Mouse (Mus musculus) MEL (cell line): ENCODE results near the gene Dhx29. TPM values are rescaled to one million over a fixed set of nuclear protein-coding genes. Genes with fewer than 3 reads are reported as not detected.
A peak's percentile ranks its signal among the peaks of the same experiment; 100 is the strongest.

Experiments
- DNase-seq: peaks from one replicate; pipeline ENCODE4 v3.0.0; 2011; ENCODE audit warnings: low read depth, low spot score
- H3K27ac ChIP-seq: 2 replicates; pipeline ENCODE4 v1.5.1; 2012; ENCODE audit warnings: low read depth, mild to moderate bottlenecking, control low read depth, low read length, moderate library complexity; ENCODE audit not compliant: control insufficient read depth
- H3K27me3 ChIP-seq, 2 experiments: fragments of 150-350 bp in 1 of 2; sonication (generic) in 1 of 2; 2 replicates each; pipeline ENCODE4 v1.6.1; 2012; ENCODE audit warnings: low read length in 2 of 2, mild to moderate bottlenecking in 2 of 2, improper control_type of control experiment in 1 of 2, moderate library complexity in 1 of 2; ENCODE audit not compliant: insufficient read depth in 2 of 2, control insufficient read depth in 1 of 2
- H3K36me3 ChIP-seq, 2 experiments: 2 replicates each; pipeline ENCODE4 v1.6.1; 2012 to 2014; ENCODE audit warnings: low read length in 2 of 2, improper control_type of control experiment in 1 of 2, inconsistent platforms in 1 of 2, mild to moderate bottlenecking in 1 of 2; ENCODE audit not compliant: insufficient read depth in 2 of 2, control insufficient read depth in 1 of 2
- H3K4me1 ChIP-seq, 2 experiments: fragments of 150-350 bp in 1 of 2; sonication (generic) in 1 of 2; 2 replicates each; pipeline ENCODE4 v1.6.1; 2012; ENCODE audit warnings: low read length in 2 of 2, improper control_type of control experiment in 1 of 2, mild to moderate bottlenecking in 1 of 2; ENCODE audit not compliant: insufficient read depth in 2 of 2, control insufficient read depth in 1 of 2
- H3K4me3 ChIP-seq, 2 experiments: fragments of 150-350 bp in 1 of 2; sonication (generic) in 1 of 2; 2 replicates each; pipeline ENCODE4 v1.5.1; 2012; ENCODE audit warnings: low read depth in 2 of 2, low read length in 2 of 2, mild to moderate bottlenecking in 2 of 2, moderate library complexity in 2 of 2, control low read depth in 1 of 2, improper control_type of control experiment in 1 of 2; ENCODE audit not compliant: control insufficient read depth in 1 of 2, insufficient read depth in 1 of 2
- H3K79me2 ChIP-seq: 2 replicates; pipeline ENCODE4 v1.6.1; 2012; ENCODE audit warnings: mild to moderate bottlenecking, low read length, moderate library complexity; ENCODE audit not compliant: control insufficient read depth, poor library complexity, insufficient read depth
- H3K9ac ChIP-seq: 2 replicates; pipeline ENCODE4 v1.6.1; 2012; ENCODE audit warnings: low read depth, mild to moderate bottlenecking, control low read depth, low read length, moderate library complexity; ENCODE audit not compliant: control insufficient read depth, poor library complexity, severe bottlenecking
- H3K9me3 ChIP-seq: fragments of 150-350 bp; sonication (generic); replicated peaks from 2 replicates; pipeline ENCODE4 v1.6.1; 2012; ENCODE audit warnings: mild to moderate bottlenecking, low read length, improper control_type of control experiment, moderate library complexity; ENCODE audit not compliant: insufficient read depth
- CHD2 ChIP-seq: IDR thresholded peaks from 2 replicates; pipeline ENCODE4 v1.6.1; 2011; ENCODE audit warnings: low read length, improper control_type of control experiment
- CTCF ChIP-seq, 3 experiments: IDR thresholded peaks in 2 of 3; conservative IDR thresholded peaks in 1 of 3; 2 replicates each; pipeline ENCODE4 v1.5.1; 2011 to 2012; ENCODE audit warnings: low read length in 3 of 3, low read depth in 2 of 3, mild to moderate bottlenecking in 2 of 3, improper control_type of control experiment in 1 of 3, inconsistent platforms in 1 of 3, mixed read lengths in 1 of 3, moderate library complexity in 1 of 3; ENCODE audit not compliant: control insufficient read depth in 1 of 3, insufficient read depth in 1 of 3, poor library complexity in 1 of 3, severe bottlenecking in 1 of 3
- ELF1 ChIP-seq: IDR thresholded peaks from 2 replicates; pipeline ENCODE4 v1.6.1; 2014; ENCODE audit warnings: low read depth, mild to moderate bottlenecking, inconsistent platforms, low read length, improper control_type of control experiment, moderate library complexity
- EP300 ChIP-seq, 2 experiments: IDR thresholded peaks; 2 replicates each; pipeline ENCODE4 v1.6.1; 2011; ENCODE audit warnings: improper control_type of control experiment in 2 of 2, low read length in 2 of 2, low read depth in 1 of 2, mild to moderate bottlenecking in 1 of 2
- ETS1 ChIP-seq: IDR thresholded peaks from 2 replicates; pipeline ENCODE4 v1.6.1; 2012; ENCODE audit warnings: low read depth, mild to moderate bottlenecking, inconsistent platforms, low read length, improper control_type of control experiment, moderate library complexity
- GATA1 ChIP-seq: IDR thresholded peaks from 2 replicates; pipeline ENCODE4 v1.6.1; 2011; ENCODE audit warnings: low read depth, low read length, improper control_type of control experiment
- JUND ChIP-seq: IDR thresholded peaks from 2 replicates; pipeline ENCODE4 v1.6.1; 2011; ENCODE audit warnings: low read depth, mild to moderate bottlenecking, improper control_type of control experiment, low read length
- KAT2A ChIP-seq: conservative IDR thresholded peaks from 2 replicates; pipeline ENCODE4 v1.6.1; 2012; ENCODE audit warnings: low read depth, low read length, improper control_type of control experiment, inconsistent platforms
- MAZ ChIP-seq: IDR thresholded peaks from 2 replicates; pipeline ENCODE4 v1.6.1; 2012; ENCODE audit warnings: low read depth, mild to moderate bottlenecking, inconsistent platforms, low read length, improper control_type of control experiment
- MEF2A ChIP-seq: IDR thresholded peaks from 2 replicates; pipeline ENCODE4 v1.6.1; 2014; ENCODE audit warnings: low read depth, mild to moderate bottlenecking, inconsistent platforms, low read length, improper control_type of control experiment; ENCODE audit not compliant: poor library complexity, insufficient replicate concordance, severe bottlenecking; ENCODE audit errors: extremely low read depth
- POLR2A ChIP-seq, 2 experiments: IDR thresholded peaks; 2 replicates each; pipeline ENCODE4 v1.6.1; 2011 to 2012; ENCODE audit warnings: low read length in 2 of 2, mild to moderate bottlenecking in 2 of 2, control low read depth in 1 of 2, improper control_type of control experiment in 1 of 2, low read depth in 1 of 2, moderate library complexity in 1 of 2; ENCODE audit not compliant: control insufficient read depth in 1 of 2, insufficient read depth in 1 of 2, poor library complexity in 1 of 2
- POLR2AphosphoS5 ChIP-seq: IDR thresholded peaks from 2 replicates; pipeline ENCODE4 v1.6.1; 2012; ENCODE audit warnings: low read depth, borderline replicate concordance, mild to moderate bottlenecking, inconsistent platforms, low read length, moderate library complexity, mixed read lengths
- RAD21 ChIP-seq: IDR thresholded peaks from 2 replicates; pipeline ENCODE4 v1.6.1; 2011; ENCODE audit warnings: mild to moderate bottlenecking, low read depth, low read length, improper control_type of control experiment
- RCOR1 ChIP-seq: IDR thresholded peaks from 2 replicates; pipeline ENCODE4 v1.6.1; 2012; ENCODE audit warnings: low read depth, mild to moderate bottlenecking, inconsistent platforms, low read length, improper control_type of control experiment
- TCF12 ChIP-seq: IDR thresholded peaks from 2 replicates; pipeline ENCODE4 v1.6.1; 2014; ENCODE audit warnings: low read depth, mild to moderate bottlenecking, inconsistent platforms, low read length, improper control_type of control experiment, moderate library complexity
- ZKSCAN1 ChIP-seq: IDR thresholded peaks from 2 replicates; pipeline ENCODE4 v1.6.1; 2012; ENCODE audit warnings: low read depth, mild to moderate bottlenecking, inconsistent platforms, low read length, improper control_type of control experiment, moderate library complexity
- ZNF384 ChIP-seq: IDR thresholded peaks from 2 replicates; pipeline ENCODE4 v1.6.1; 2012; ENCODE audit warnings: low read depth, mild to moderate bottlenecking, inconsistent platforms, low read length, improper control_type of control experiment
- polyA plus RNA-seq, 2 experiments: library from polyadenylated mRNA; stranded (reverse) in 1 of 2; unstranded in 1 of 2; fragments of >175 nt in 1 of 2; fragments of >200 nt in 1 of 2; gene quantifications; 2 replicates each; pipeline versions ENCODE4 v1.2.1 to v1.2.4; 2012; ENCODE audit warnings: low replicate concordance in 2 of 2, low read depth in 1 of 2; ENCODE audit not compliant: insufficient read length in 2 of 2, insufficient read depth in 1 of 2, missing spikeins in 1 of 2
- total RNA-seq: library from RNA; depleted of rRNA; stranded (reverse); fragments of 300-350 nt; gene quantifications from 2 replicates; pipeline ENCODE4 v1.2.3, GENCODE M21; 2012

Gene Dhx29
- total and polyA plus RNA-seq, 3 experiments: 25.3 to 41.2 (median 26.7) TPM

DNA sequence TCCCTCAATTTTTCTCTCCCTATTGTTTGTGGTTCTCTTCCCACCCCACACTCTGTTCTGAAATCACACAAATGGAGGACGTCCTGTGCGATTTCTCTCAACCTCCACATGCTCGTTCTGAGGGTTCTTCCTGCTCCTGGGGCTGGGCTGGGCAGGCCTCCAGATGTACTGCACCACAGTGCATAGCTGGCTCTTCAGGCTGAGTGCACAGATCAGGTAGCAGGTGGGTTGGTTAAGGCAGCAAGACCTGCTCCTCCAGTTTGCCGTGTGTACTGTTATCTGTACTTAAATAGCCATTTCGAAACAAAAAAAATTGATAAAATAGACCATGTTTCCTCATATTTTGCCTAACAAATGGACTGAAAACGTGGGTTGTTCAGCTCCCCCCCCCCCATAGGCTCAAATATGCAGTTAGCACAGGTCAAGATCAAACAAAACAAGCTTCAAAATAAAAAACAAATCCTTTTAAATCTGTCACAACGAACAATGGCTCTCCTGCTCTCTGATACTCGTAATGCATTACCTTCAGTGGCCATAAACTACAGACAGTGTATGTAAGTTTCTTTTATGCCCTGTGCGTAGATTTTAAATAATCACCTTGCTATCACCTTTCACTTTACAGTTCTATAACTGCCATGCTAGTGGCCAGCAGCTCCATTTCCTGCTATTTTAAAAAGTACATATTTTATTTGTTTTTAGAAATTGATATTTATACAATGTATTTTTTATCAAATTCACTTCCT is 73.5 kb downstream of the Dhx29 start:
- no peaks in the 10 kb centered on the region for H3K79me2 ChIP-seq
- H3K27me3 ChIP-seq: peaks cover 0 to 2% of the 10 kb centered on the region in 2 experiments; a peak in 1 of 4 replicates
- H3K4me3 ChIP-seq: no peak overlapping the region
- H3K27ac ChIP-seq: no peak overlapping the region
- H3K9me3 ChIP-seq: no peaks in the 10 kb centered on the region
- DNase-seq: no peak
- H3K36me3 ChIP-seq: no peaks in the 10 kb centered on the region
- TF ChIP-seq RCOR1: no peak
- TF ChIP-seq POLR2A (IDR thresholded peaks at IDR 0.05; ENCODE audit: control insufficient read depth in 1 of 2, insufficient read depth in 1 of 2, low read depth in 1 of 2, low read length in 2 of 2, poor library complexity in 1 of 2): no peak
- no peak for TF ChIP-seq CTCF (IDR thresholded peaks at IDR 0.05 in 2 of 3, conservative IDR thresholded peaks at IDR 0.05 in 1 of 3; ENCODE audit: control insufficient read depth in 1 of 3, insufficient read depth in 1 of 3, low read depth in 2 of 3, low read length in 3 of 3, poor library complexity in 1 of 3, severe bottlenecking in 1 of 3)
- no peak for TF ChIP-seq JUND
- no peak for TF ChIP-seq GATA1
- TF ChIP-seq ETS1: no peak
- no peak for TF ChIP-seq TCF12
- TF ChIP-seq ZKSCAN1: no peak
- TF ChIP-seq MEF2A: no peak
- TF ChIP-seq, all 39 proteins: peak for 0
- Histone ChIP-seq H3K4me1 (no peaks in the 10 kb centered on the region), H3K9ac (no peak overlapping the region)

DNA sequence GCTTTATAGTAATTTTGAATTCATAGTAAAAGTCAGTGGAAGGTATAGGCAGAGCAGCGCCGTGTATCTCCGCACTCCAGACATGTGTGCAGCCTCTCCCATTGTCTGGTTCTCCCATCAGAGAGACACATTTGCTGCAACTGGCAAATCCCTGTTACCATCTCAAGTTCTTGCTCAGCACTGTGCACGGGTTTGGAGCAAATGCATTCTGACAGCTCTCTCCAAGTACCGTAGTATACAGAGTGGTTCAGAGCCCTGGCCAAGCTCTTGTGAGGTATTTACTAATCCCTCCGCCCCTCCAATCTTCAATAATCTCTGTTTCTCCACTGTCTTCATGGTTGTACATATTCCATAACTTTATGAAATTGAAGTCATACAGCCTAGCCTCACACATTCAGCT is 85.4 kb downstream of the Dhx29 start:
- H3K4me1 ChIP-seq: 0 out of 4 replicates have a peak, but pooled peaks cover 0 to 3% of the 10 kb centered on the region in 2 experiments
- H3K27me3 ChIP-seq: no peaks in the 10 kb centered on the region; a peak in 1 of 4 replicates
- TF ChIP-seq RAD21 (no peak), ZNF384 (no peak), KAT2A (no peak), GATA1 (no peak), CTCF (IDR thresholded peaks at IDR 0.05 in 2 of 3, conservative IDR thresholded peaks at IDR 0.05 in 1 of 3; ENCODE audit: control insufficient read depth in 1 of 3, insufficient read depth in 1 of 3, low read depth in 2 of 3, low read length in 3 of 3, poor library complexity in 1 of 3, severe bottlenecking in 1 of 3) (no peak), ELF1 (no peak), POLR2A (IDR thresholded peaks at IDR 0.05; ENCODE audit: control insufficient read depth in 1 of 2, insufficient read depth in 1 of 2, low read depth in 1 of 2, low read length in 2 of 2, poor library complexity in 1 of 2) (no peak), POLR2AphosphoS5 (no peak), MAZ (no peak), CHD2 (no peak), EP300 (IDR thresholded peaks at IDR 0.05; ENCODE audit: low read depth in 1 of 2, low read length in 2 of 2) (no peak), TCF12 (no peak)
- peak; percentile 14 for DNase-seq
- H3K36me3 ChIP-seq: no peaks in the 10 kb centered on the region; a peak in 1 of 4 replicates
- no peak overlapping the region for H3K27ac ChIP-seq
- peak overlapping the region in 1 of 2 experiments; percentile 98; a peak in 2 of 4 replicates for H3K4me3 ChIP-seq
- H3K9me3 ChIP-seq: no peaks in the 10 kb centered on the region
- H3K79me2 ChIP-seq: no peaks in the 10 kb centered on the region
- no peak overlapping the region for H3K9ac ChIP-seq
